Mouse (Mus musculus): Measurements from ENCODE around the gene Armc9.

DNA sequence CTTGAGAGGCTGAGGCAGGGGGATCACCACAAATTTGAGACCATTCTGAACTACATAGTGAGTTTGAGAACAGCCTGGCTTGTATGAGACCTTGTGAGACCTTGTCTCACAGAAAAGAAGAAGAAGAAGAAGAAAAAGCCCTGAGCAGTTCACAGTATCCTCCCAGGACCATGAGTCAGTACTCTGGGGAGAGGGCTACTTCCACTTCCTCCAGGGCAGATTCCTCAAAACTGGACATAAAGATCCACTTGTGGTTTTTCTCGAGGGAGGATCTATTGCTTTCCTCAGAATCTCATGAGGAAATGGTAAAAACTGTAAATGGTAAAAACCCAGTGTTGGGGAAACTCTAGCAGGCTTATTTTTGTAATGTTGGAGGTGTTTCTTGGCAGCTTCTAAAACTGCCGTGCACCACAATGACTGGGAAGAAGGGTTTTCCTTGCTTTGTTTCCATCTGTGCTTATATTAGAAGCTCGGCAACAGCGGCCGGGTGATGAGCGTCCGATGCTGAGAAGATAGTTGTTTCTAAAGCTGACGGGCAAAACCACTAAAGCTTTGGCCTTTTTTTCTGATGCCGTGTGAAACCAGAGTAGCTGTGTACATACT is 48.1 kb downstream of the Armc9 start:
- TF ChIP-seq CTCF (IDR thresholded peaks at IDR 0.05; ENCODE audit: borderline replicate concordance, insufficient read depth, low read depth, low read length) (no peak), POLR2A (IDR thresholded peaks at IDR 0.05; ENCODE audit: borderline replicate concordance, insufficient read depth, low read length) (no peak)

Measured in cerebellum, adult 2 months (tissue).